29 mouse cellular contexts compared by ENCODE assay signal in genomic region chr1:106289065-106289464, GRCm38 (mm10).
DNase-seq lines count a peak whose midpoint lies in the region; TF ChIP-seq lines count a peak whose summit lies in the region.
"Had no signal": no experiment of that assay in that cellular context is flagged by ENCODE, and none has a peak within 500 bp of the region (broad histone marks: within the 10 kb centered on the region; RNA-seq: fewer than 3 reads in every experiment).

No protein-coding gene starts in this region.

- H3K36me3 ChIP-seq in myocyte (ENCODE audit: control insufficient read depth, insufficient read depth), result no peaks in the 10 kb centered on the region
- H3K36me3 ChIP-seq: embryonic facial prominence, embryonic 12.5 days; forebrain, embryonic 15.5 days had no signal

- no peak for TF ChIP-seq POLR2A in myocyte (IDR thresholded peaks at IDR 0.05; ENCODE audit: insufficient read length, low read depth)

- peak overlapping the region; percentile 52 for H3K27ac ChIP-seq in layer of hippocampus, adult 2 months
- H3K27ac ChIP-seq: embryonic facial prominence, embryonic 12.5 days; forebrain, embryonic 10.5 days; forebrain, embryonic 15.5 days; hindbrain, embryonic 13.5 days; liver, embryonic 14.5 days; macrophage; midbrain, embryonic 13.5 days had no signal

- no peak overlapping the region for H3ac ChIP-seq in myocyte (ENCODE audit: control insufficient read depth, insufficient read length)

- peak overlapping the region; percentile 22 for H3K4me2 ChIP-seq in myocyte (ENCODE audit: low read depth)
- H3K4me2 ChIP-seq: embryonic facial prominence, embryonic 12.5 days; forebrain, embryonic 15.5 days; heart, embryonic 11.5 days; hindbrain, embryonic 13.5 days; midbrain, embryonic 13.5 days had no signal

- H3K27me3 ChIP-seq in myocyte (ENCODE audit: control insufficient read depth, insufficient read depth, insufficient read length), result no peaks in the 10 kb centered on the region
- H3K27me3 ChIP-seq: embryonic facial prominence, embryonic 12.5 days; forebrain, embryonic 15.5 days; hindbrain, embryonic 13.5 days; midbrain, embryonic 13.5 days had no signal

- H3K79me2 ChIP-seq in myocyte (ENCODE audit: control insufficient read depth, insufficient read depth), result no peaks in the 10 kb centered on the region

- no peak overlapping the region for H3K4me3 ChIP-seq in layer of hippocampus, adult 2 months
- no peak overlapping the region for H3K4me3 ChIP-seq in myocyte
- H3K4me3 ChIP-seq: embryonic facial prominence, embryonic 12.5 days; forebrain, embryonic 10.5 days; forebrain, embryonic 15.5 days; hindbrain, embryonic 13.5 days; midbrain, embryonic 13.5 days had no signal

- DNase-seq in layer of hippocampus, adult 2 months (ENCODE audit: low spot score in 2 of 2), result peak in 1 of 2 experiments; percentile 24
- no peak for DNase-seq in layer of hippocampus, adult 8-10 months (ENCODE audit: low spot score in 2 of 2)
- peak; percentile 81 for DNase-seq in 3T3-L1 (ENCODE audit: low read depth, low spot score)
- peak; percentile 20 for DNase-seq in MN1 (ENCODE audit: low spot score)
- DNase-seq in urinary bladder, postnatal 14 days (ENCODE audit: low spot score), result no peak
- no peak for DNase-seq in kidney, postnatal 4 days
- DNase-seq: adrenal gland, postnatal 10 days; cerebellum, adult 11 months; cerebellum, adult 9-10 months; cerebellum, postnatal 36 days; embryo, embryonic 11 days; gastrocnemius, postnatal 36 days; heart, adult 18-20 months; heart, postnatal 4 days; kidney, adult 9 months; kidney, postnatal 14 days; layer of hippocampus, postnatal 36 days; liver; lung, adult 2 months; lung, postnatal 10 days had no signal

- no peak for TF ChIP-seq CTCF in layer of hippocampus, adult 2 months (conservative IDR thresholded peaks at IDR 0.05)

TF ChIP-seq in myocyte, 11 proteins besides CTCF, POLR2A, EP300 and RAD21:
- no peak for TF ChIP-seq MAX (IDR thresholded peaks at IDR 0.05; ENCODE audit: low read depth)
- TF ChIP-seq USF1 (IDR thresholded peaks at IDR 0.05; ENCODE audit: low read depth), result no peak
- TF ChIP-seq TCF12 (IDR thresholded peaks at IDR 0.05; ENCODE audit: insufficient read depth, poor library complexity, severe bottlenecking), result no peak
- TF ChIP-seq CEBPB (IDR thresholded peaks at IDR 0.05; ENCODE audit: insufficient read depth, poor library complexity, severe bottlenecking), result no peak
- TF ChIP-seq MYOD1 (IDR thresholded peaks at IDR 0.05; ENCODE audit: control insufficient read depth in 1 of 3, insufficient read length in 2 of 3, low read depth in 2 of 3), result no peak
- TF ChIP-seq SRF (IDR thresholded peaks at IDR 0.05; ENCODE audit: control insufficient read depth, insufficient read length, low read depth), result no peak
- no peak for TF ChIP-seq E2F4 (IDR thresholded peaks at IDR 0.05; ENCODE audit: insufficient read depth)
- TF ChIP-seq POLR2AphosphoS2 (IDR thresholded peaks at IDR 0.05; ENCODE audit: insufficient read length, low read depth), result no peak
- TF ChIP-seq MYOG (IDR thresholded peaks at IDR 0.05; ENCODE audit: control insufficient read depth in 1 of 3, insufficient read depth in 1 of 3, insufficient read length in 2 of 3, low read depth in 2 of 3), result no peak
- no peak for TF ChIP-seq REST (IDR thresholded peaks at IDR 0.05; ENCODE audit: insufficient read depth, insufficient read length)
TF ChIP-seq in myocyte: peak in this region for 0.

Comparison
In these comparisons a context has a peak if more than half of its experiments do, and no peak if none do; other contexts are left out.
1. DNase-seq: peak in 3T3-L1 (single experiment) and MN1 (single experiment); none in layer of hippocampus, adult 8-10 months (0 of 2), urinary bladder, postnatal 14 days (single experiment) and kidney, postnatal 4 days (0 of 2).